Mouse (Mus musculus) B cell, adult 2 months (primary cell): ENCODE data around the gene Dennd6a.

Experiments used
- DNase-seq, 2 experiments: peaks; one replicate each; pipeline ENCODE4 v3.0.0; 2022

Gene Dennd6a

GRCm38 (mm10) chr14:26576255-26576780 is 2.7 kb downstream of the Dennd6a start:
- DNase-seq = no peak

GRCm38 (mm10) chr14:26578791-26579191 is 5.1 kb downstream of the Dennd6a start:
- DNase-seq = peak; percentile 27 to 29

DNA sequence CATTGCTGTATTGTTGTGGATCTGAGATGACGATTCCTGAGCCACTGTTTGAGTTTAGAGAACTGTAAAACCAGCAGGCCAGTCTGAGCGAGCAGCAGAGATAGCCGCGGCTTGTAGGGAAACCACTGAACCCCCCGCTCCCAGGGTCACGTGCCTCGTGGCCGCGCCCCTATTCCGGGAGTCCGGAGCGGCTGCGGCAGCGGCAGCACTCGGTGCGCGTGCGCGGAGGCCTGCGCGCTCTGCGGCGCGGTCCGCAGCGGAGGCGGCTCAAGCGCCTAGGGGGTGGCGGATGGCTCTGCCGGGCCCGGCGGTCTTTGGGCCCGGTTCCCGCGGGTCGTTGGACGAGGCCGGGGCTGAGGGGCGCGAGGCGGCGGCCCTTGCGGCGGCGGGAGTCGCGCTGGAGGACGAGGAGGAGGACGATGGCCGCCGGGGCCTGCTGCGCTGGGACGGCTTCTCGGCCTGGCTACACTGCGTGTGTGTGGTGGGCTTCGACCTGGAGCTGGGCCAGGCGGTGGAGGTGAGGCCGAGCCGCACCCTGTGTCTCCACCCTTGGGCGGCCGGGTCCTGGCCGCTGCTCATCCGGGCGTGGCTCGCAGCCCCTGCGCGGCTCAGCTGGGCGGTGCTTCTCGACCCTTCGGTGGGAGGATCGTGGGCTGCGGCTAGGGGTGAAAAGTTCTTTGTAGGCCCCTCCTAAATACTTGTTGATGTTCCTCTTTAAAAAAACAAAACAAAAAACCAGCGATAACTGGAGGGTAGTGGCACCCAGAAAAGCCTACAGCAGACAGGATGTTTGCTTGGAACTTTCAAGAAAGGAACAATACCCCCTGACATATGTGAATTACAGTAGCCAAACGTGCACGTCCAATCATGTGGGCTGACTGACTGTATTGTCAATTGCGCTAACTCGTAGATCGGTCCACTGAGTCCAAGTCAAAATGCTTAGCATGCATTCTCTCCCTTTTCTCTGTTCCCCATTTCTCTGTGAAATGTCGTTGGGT is 6.0 kb downstream of the Dennd6a start:
- peak; percentile 88 to 90 for DNase-seq

DNA sequence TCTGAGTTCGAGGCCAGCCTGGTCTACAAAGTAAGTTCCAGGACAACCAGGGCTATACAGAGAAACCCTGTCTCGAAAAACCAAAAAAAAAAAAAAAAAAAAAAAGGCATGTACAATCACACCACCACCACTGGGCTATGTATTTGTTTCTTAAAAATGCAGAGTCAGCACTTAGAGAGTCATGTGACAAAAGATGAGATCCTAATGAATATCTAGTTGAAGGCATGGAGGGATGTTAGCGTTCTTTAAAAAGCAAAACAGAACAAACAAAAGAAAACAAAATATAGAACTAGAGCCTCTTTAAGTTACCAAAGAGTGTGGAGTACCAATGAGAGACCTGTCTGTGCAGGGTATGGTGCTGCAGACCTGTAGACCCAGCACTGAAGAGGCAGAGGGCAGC is 10.0 kb downstream of the Dennd6a start:
- DNase-seq = no peak

GRCm38 (mm10) chr14:26587116-26587515 is 13.5 kb downstream of the Dennd6a start:
- DNase-seq = no peak

DNA sequence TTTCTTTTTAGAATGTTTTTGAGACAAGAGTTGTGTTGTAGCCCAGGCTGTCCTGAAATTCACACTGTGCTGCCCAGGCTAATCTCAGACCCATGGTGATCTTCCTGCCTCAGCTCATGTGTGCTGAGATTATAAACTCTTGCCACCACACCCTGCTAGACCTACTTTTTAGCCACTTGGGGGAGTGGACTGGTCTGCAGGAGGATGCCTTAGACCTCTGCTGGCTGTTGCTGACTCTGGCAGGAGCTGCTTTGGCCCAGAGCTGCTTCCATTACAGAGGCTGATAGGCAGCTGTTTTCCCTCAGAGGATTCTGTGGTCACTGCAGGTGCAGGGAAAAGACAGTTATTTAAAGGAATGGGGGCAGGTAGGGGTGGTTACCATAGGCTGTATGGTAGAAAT is 17.7 kb downstream of the Dennd6a start:
- no peak for DNase-seq

- no peak for DNase-seq
Observed at GRCm38 (mm10) chr14:26593281-26593895, 19.7 kb downstream of the Dennd6a start.

- DNase-seq = no peak
Observed at GRCm38 (mm10) chr14:26595167-26595566, 21.5 kb downstream of the Dennd6a start.

DNA sequence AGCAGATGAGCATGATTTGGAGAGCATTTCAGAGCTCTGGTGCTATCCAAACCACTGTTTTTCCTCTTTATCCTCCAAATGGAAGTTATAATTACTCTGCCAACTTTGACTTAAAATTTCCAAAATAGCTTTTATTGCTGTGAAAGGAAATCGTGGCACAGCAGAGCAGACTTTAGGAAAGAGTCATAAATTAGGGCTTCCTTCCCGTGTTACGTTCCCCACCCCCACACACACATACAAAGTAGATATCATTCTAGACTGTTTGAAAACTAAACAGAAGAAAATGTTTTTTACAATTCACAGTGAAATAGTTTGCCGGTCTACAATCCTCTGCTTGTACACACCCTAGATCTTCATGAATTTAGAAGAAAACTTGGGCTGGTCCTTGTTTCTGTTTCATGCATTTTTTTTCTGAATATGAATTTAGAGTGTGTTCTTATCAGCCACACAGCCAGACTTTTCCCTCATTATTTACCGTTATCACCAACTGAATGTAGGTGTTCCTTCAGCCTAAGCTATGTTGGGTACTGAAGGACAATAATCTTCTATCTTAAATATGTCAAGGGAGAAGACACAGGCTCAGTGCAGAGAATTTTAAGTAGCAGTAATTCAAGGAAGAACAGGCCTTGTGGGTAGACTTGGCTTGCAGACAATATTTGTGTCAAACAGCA is 22.2 kb downstream of the Dennd6a start:
- DNase-seq = no peak

GRCm38 (mm10) chr14:26605354-26605753 is 31.7 kb downstream of the Dennd6a start:
- no peak for DNase-seq

GRCm38 (mm10) chr14:26609674-26610073 is 36.0 kb downstream of the Dennd6a start:
- no peak for DNase-seq

GRCm38 (mm10) chr14:26610689-26611088 is 37.0 kb downstream of the Dennd6a start:
- DNase-seq = no peak

DNA sequence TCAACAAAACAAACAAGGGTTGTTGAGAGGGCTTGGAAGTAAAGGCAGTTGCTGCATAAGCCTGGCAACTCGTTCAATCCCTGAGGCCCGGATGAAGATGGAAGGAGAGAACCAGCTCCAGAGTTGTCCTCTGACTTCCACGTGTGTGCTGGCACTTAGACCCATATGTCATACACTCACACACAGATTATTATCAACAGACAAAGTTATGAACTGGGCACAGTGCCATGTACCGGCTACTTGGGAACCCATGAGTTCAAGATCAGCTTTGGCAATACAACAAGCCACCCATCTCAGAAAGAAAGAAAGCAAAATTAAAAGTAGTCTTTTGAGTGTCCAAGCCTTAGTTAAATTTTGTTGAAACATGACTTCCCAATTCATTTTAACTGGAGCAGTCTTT is 51.6 kb downstream of the Dennd6a start:
- DNase-seq = no peak

GRCm38 (mm10) chr14:26626605-26627140 is 53.0 kb downstream of the Dennd6a start:
- peak; percentile 28 to 33 for DNase-seq

GRCm38 (mm10) chr14:26637025-26637850 is 63.6 kb downstream of the Dennd6a start:
- no peak for DNase-seq

GRCm38 (mm10) chr14:26637851-26638707 is 64.4 kb downstream of the Dennd6a start, which contains the start of gene Arf4:
Arf4 (plus strand) TSS chr14:26638074.
- DNase-seq = peak; percentile 97 to 98

GRCm38 (mm10) chr14:26638708-26639084 is 65.0 kb downstream of the Dennd6a start:
- peak; percentile 62 to 63 for DNase-seq

GRCm38 (mm10) chr14:26639251-26639650 is 65.6 kb downstream of the Dennd6a start:
- no peak for DNase-seq

DNA sequence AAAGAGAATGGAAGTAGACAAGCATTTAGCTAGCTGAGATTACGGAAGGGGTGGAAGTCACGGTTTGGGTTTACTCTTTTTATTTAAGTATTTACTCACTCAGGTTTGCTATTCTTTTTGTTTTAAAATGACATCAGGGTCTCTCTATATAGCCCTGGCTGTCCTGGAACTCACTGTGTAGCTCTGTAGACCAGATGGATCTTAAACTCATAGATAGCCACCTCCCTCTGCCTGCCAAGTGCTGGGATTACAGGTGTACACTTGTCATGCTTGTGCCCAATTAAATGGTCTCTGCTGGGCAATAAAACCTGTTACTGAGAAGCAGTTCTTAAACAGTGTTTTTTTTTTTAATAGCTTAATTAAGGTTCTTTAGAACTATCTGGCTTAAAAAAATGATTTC is 66.3 kb downstream of the Dennd6a start:
- DNase-seq = peak in 1 of 2 experiments; percentile 41

GRCm38 (mm10) chr14:26643006-26643624 is 69.5 kb downstream of the Dennd6a start:
- DNase-seq = no peak
